In genomic region chr6:84134722-84135394, GRCm38 (mm10) we compare ENCODE assay signal across 9 mouse cellular contexts.
DNase-seq lines count a peak whose midpoint lies in the region; ATAC-seq and TF ChIP-seq lines count a peak whose summit lies in the region.
"Had no signal": no experiment of that assay in that cellular context is flagged by ENCODE, and none has a peak within 500 bp of the region (broad histone marks: within the 10 kb centered on the region; RNA-seq: fewer than 3 reads in every experiment).

No protein-coding gene starts in this region.

- no peak for TF ChIP-seq CTCF in midbrain, postnatal 0 days (IDR thresholded peaks at IDR 0.05)

- peaks cover 22% of the 10 kb centered on the region for H3K4me1 ChIP-seq in heart, embryonic 10.5 days
- 0 out of 2 replicates have a peak, but pooled peaks cover 7% of the 10 kb centered on the region for H3K4me1 ChIP-seq in midbrain, postnatal 0 days (ENCODE audit: insufficient read depth, low read length)

- intact Hi-C loops in left cerebral cortex, postnatal 4 days (cut with DNase I), result no loop called here

- H3K9me3 ChIP-seq in heart, embryonic 10.5 days, result no peaks in the 10 kb centered on the region
- H3K9me3 ChIP-seq in midbrain, postnatal 0 days (ENCODE audit: low read length), result no peaks in the 10 kb centered on the region

- no peak overlapping the region for H3K4me2 ChIP-seq in midbrain, postnatal 0 days (ENCODE audit: low read depth, low read length, poor library complexity, severe bottlenecking)

- H3K36me3 ChIP-seq in heart, embryonic 10.5 days, result peaks cover 31% of the 10 kb centered on the region
- no peaks in the 10 kb centered on the region for H3K36me3 ChIP-seq in midbrain, postnatal 0 days (ENCODE audit: insufficient read depth, low read length)

- H3K27me3 ChIP-seq in heart, embryonic 10.5 days (ENCODE audit: insufficient read depth, poor library complexity, severe bottlenecking), result no peaks in the 10 kb centered on the region
- H3K27me3 ChIP-seq in midbrain, postnatal 0 days (ENCODE audit: insufficient read depth, low read length), result no peaks in the 10 kb centered on the region

- no peak for DNase-seq in heart, embryonic 10.5 days (ENCODE audit: low spot score)
- DNase-seq in heart, adult 8-10 months (ENCODE audit: low spot score), result no peak
- peak; percentile 92 for DNase-seq in cerebellum, adult 9-11 months
- DNase-seq in forelimb bud, embryonic 11.5 days (ENCODE audit: low read depth, low spot score), result peak; percentile 67
- peak; percentile 90 for DNase-seq in left cerebral cortex, postnatal 4 days
- DNase-seq in midbrain, postnatal 0 days (ENCODE audit: low spot score), result peak; percentile 55
- no peak for DNase-seq in ovary, postnatal 10 days (ENCODE audit: low spot score)
- no peak for DNase-seq in spleen, adult 18-20 months

- H3K9ac ChIP-seq in midbrain, postnatal 0 days (replicated peaks; ENCODE audit: low read length, poor library complexity, severe bottlenecking), result no peak overlapping the region
- H3K9ac ChIP-seq: liver, embryonic 14.5 days had no signal

- H3K4me3 ChIP-seq in heart, embryonic 10.5 days, result no peak overlapping the region
- H3K4me3 ChIP-seq in midbrain, postnatal 0 days (ENCODE audit: low read depth, low read length), result no peak overlapping the region

- WGBS in heart, embryonic 10.5 days, result 72% methylated on average over 23 of the region's 23 CpGs
- 24% methylated on average over 22 of the region's 23 CpGs for WGBS in midbrain, postnatal 0 days

- 0 out of 2 replicates have a peak overlapping the region, but pooled peaks have one; percentile 42 for H3K27ac ChIP-seq in heart, embryonic 10.5 days
- H3K27ac ChIP-seq in midbrain, postnatal 0 days (ENCODE audit: low read depth, low read length), result no peak overlapping the region
- H3K27ac ChIP-seq: liver, embryonic 14.5 days had no signal

- ATAC-seq in midbrain, postnatal 0 days (ENCODE audit: low FRiP score), result peak; percentile 69; the same call in 1 of the 2 replicates

Comparison
In these comparisons a context has a peak if more than half of its experiments do, and no peak if none do; other contexts are left out.
1. DNase-seq: peak in cerebellum, adult 9-11 months (single experiment), forelimb bud, embryonic 11.5 days (single experiment), left cerebral cortex, postnatal 4 days (single experiment) and midbrain, postnatal 0 days (single experiment); none in heart, embryonic 10.5 days (single experiment), heart, adult 8-10 months (single experiment), ovary, postnatal 10 days (single experiment) and spleen, adult 18-20 months (0 of 2).